Mouse (Mus musculus): ENCODE results near the gene Mrpl18. TPM values are rescaled to one million over a fixed set of nuclear protein-coding genes. Genes with fewer than 3 reads are reported as not detected.

The Mrpl18 gene
- polyA plus RNA-seq, 1 experiment from 2014 or later: 101 TPM

GRCm38 (mm10) chr17:12864111-12864510 is 52.0 kb downstream of the Mrpl18 start:
- no peak for DNase-seq (ENCODE audit: low spot score)
- TF ChIP-seq EP300 (optimal IDR thresholded peaks at IDR 0.05) (no peak), CTCF (IDR thresholded peaks at IDR 0.05; ENCODE audit: low read depth) (no peak)
- Histone ChIP-seq H3K9ac (ENCODE audit: low read length) (no peak overlapping the region), H3K4me2 (replicated peaks; ENCODE audit: low read depth) (no peak overlapping the region), H3K36me3 (ENCODE audit: control insufficient read depth, insufficient read depth, low read length) (no peaks in the 10 kb centered on the region), H3K4me1 (replicated peaks; ENCODE audit: control insufficient read depth, insufficient read depth) (no peaks in the 10 kb centered on the region), H3K4me3 (ENCODE audit: low read depth, low read length) (no peak overlapping the region), H3K27me3 (ENCODE audit: control insufficient read depth, insufficient read depth, low read length) (no peaks in the 10 kb centered on the region), H3K9me3 (ENCODE audit: control insufficient read depth, low read length) (no peaks in the 10 kb centered on the region), H3K27ac (replicated peaks) (no peak overlapping the region)
- no peak for ATAC-seq (ENCODE audit: low FRiP score, low TSS enrichment)

Small RNAs within 50 kb of the gene (microRNA-seq; reads per million reads assigned to microRNA genes)
- gene Gm24085: not detected

Other genes with a start within 250 kb of the Mrpl18 start
- 7.9 and 10.4 TPM in 2 replicates for gene Slc22a1, start 240.5 kb downstream of the Mrpl18 start, polyA plus RNA-seq (2015; fragmentation: Nextera tagmentation; extraction: Ambion mirVana)
- 9.4 and 9.6 TPM in 2 replicates for gene Igf2r, start 146.7 kb downstream of the Mrpl18 start, polyA plus RNA-seq (2015; fragmentation: Nextera tagmentation; extraction: Ambion mirVana)
- gene Mas1, start 48.2 kb downstream of the Mrpl18 start, polyA plus RNA-seq (2015; fragmentation: Nextera tagmentation; extraction: Ambion mirVana): 0.12 and 0.21 TPM in 2 replicates
- gene Mrgprh, start 40.3 kb downstream of the Mrpl18 start, polyA plus RNA-seq (2015; fragmentation: Nextera tagmentation; extraction: Ambion mirVana): not detected in 2 replicates
- gene Pnldc1, start 6.1 kb downstream of the Mrpl18 start, polyA plus RNA-seq (2015; fragmentation: Nextera tagmentation; extraction: Ambion mirVana): 0.45 and 0.63 TPM in 2 replicates
- 225 and 240 TPM in 2 replicates for gene Tcp1, start 644 bp downstream of the Mrpl18 start, polyA plus RNA-seq (2015; fragmentation: Nextera tagmentation; extraction: Ambion mirVana)
- gene Acat3, start 24.3 kb upstream of the Mrpl18 start, polyA plus RNA-seq (2015; fragmentation: Nextera tagmentation; extraction: Ambion mirVana): 0.62 and 0.73 TPM in 2 replicates
- 76.0 and 81.8 TPM in 2 replicates for gene Acat2, start 44.4 kb upstream of the Mrpl18 start, polyA plus RNA-seq (2015; fragmentation: Nextera tagmentation; extraction: Ambion mirVana)
- gene Wtap, start 77.8 kb upstream of the Mrpl18 start, polyA plus RNA-seq (2015; fragmentation: Nextera tagmentation; extraction: Ambion mirVana): 75.2 and 75.4 TPM in 2 replicates
- gene Sod2, start 90.5 kb upstream of the Mrpl18 start, polyA plus RNA-seq (2015; fragmentation: Nextera tagmentation; extraction: Ambion mirVana): 176 and 186 TPM in 2 replicates
- 0.12 TPM in 1 of 2 replicates, not detected in the other for gene Gpr31b, start 136.0 kb upstream of the Mrpl18 start, polyA plus RNA-seq (2015; fragmentation: Nextera tagmentation; extraction: Ambion mirVana)
- gene Tcp10b, start 144.8 kb upstream of the Mrpl18 start, polyA plus RNA-seq (2015; fragmentation: Nextera tagmentation; extraction: Ambion mirVana): 0.17 and 0.19 TPM in 2 replicates
- gene Unc93a, start 215.5 kb upstream of the Mrpl18 start, polyA plus RNA-seq (2015; fragmentation: Nextera tagmentation; extraction: Ambion mirVana): 0.05 TPM in 2 replicates